30 mouse cellular contexts compared by ENCODE assay signal in the genomic region with DNA sequence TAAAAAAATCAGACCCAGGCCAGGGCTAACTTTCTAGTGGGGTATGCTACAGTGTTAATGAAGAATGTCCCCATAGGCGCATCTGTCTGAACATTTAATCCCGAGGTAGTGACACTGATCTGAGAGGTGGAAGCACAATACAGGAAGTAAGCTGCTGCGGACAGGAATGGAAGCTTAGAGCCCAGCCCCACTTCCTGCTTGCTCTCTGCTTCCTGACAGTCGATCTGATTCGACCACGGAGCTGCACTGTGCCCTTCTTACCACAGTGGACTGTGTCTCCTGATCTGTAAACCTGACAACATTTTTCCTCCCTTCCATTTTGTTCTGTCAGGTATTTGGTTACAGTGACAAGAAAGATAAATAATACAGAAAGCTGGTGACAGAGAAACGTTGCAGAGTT.
DNase-seq lines count a peak whose midpoint lies in the region; ATAC-seq and TF ChIP-seq lines count a peak whose summit lies in the region.
"Had no signal": no experiment of that assay in that cellular context is flagged by ENCODE, and none has a peak within 500 bp of the region (broad histone marks: within the 10 kb centered on the region; RNA-seq: fewer than 3 reads in every experiment).

No protein-coding gene starts in this region.

- H3K27ac ChIP-seq in intestine, embryonic 14.5 days (ENCODE audit: low read depth): no peak overlapping the region
- H3K27ac ChIP-seq in intestine, embryonic 16.5 days (ENCODE audit: low read length): no peak overlapping the region
- H3K27ac ChIP-seq in embryonic facial prominence, embryonic 10.5 days (replicated peaks): no peak overlapping the region
- H3K27ac ChIP-seq in forebrain, embryonic 10.5 days: no peak overlapping the region
- H3K27ac ChIP-seq in cerebellum, adult 2 months (ENCODE audit: insufficient read depth, low read length): no peak overlapping the region
- H3K27ac ChIP-seq: embryonic facial prominence, embryonic 12.5 days; forebrain, embryonic 12.5 days; heart, adult 2 months; heart, embryonic 15.5 days; hindbrain, embryonic 15.5 days; kidney, embryonic 15.5 days; left cerebral cortex, adult 2 months; midbrain, embryonic 10.5 days; stomach, embryonic 15.5 days had no signal

- no peak for TF ChIP-seq POLR2A in cerebellum, adult 2 months (IDR thresholded peaks at IDR 0.05; ENCODE audit: borderline replicate concordance, insufficient read depth, low read length)

- DNase-seq in intestine, embryonic 14.5 days (ENCODE audit: low spot score): peak; percentile 32
- DNase-seq in CD4-positive, CD25-positive, alpha-beta regulatory T cell, adult 2 months (ENCODE audit: low read depth, low spot score): peak; percentile 33
- peak; percentile 54 for DNase-seq in naive thymus-derived CD4-positive, alpha-beta T cell, adult 2 months (ENCODE audit: low read depth)
- no peak for DNase-seq in embryonic facial prominence, embryonic 10.5 days (ENCODE audit: low spot score)
- no peak for DNase-seq in forebrain, embryonic 10.5 days (ENCODE audit: extremely low spot score, low spot score)
- DNase-seq in cerebellum, adult 2 months: no peak
- DNase-seq: adrenal gland, postnatal 14 days; cerebellum, adult 8-10 months; gastrocnemius, postnatal 25 days; heart, adult 2 months; heart, postnatal 36 days; kidney, postnatal 4 days; lung, adult 2 months; right cerebral cortex, adult 18-20 months; right cerebral cortex, postnatal 4 days had no signal

- H3K9me3 ChIP-seq in intestine, embryonic 14.5 days (ENCODE audit: control insufficient read depth, low read length): no peaks in the 10 kb centered on the region
- no peaks in the 10 kb centered on the region for H3K9me3 ChIP-seq in intestine, embryonic 16.5 days (ENCODE audit: control insufficient read depth, low read length)
- H3K9me3 ChIP-seq in embryonic facial prominence, embryonic 10.5 days: no peaks in the 10 kb centered on the region
- H3K9me3 ChIP-seq in forebrain, embryonic 10.5 days: no peaks in the 10 kb centered on the region
- H3K9me3 ChIP-seq: embryonic facial prominence, embryonic 12.5 days; forebrain, embryonic 12.5 days; heart, embryonic 15.5 days; hindbrain, embryonic 15.5 days; kidney, embryonic 15.5 days; midbrain, embryonic 10.5 days; stomach, embryonic 15.5 days had no signal

- no peak overlapping the region for H3K4me2 ChIP-seq in intestine, embryonic 14.5 days (ENCODE audit: low read length)
- H3K4me2 ChIP-seq in intestine, embryonic 16.5 days (ENCODE audit: low read depth, low read length): no peak overlapping the region
- H3K4me2 ChIP-seq: embryonic facial prominence, embryonic 12.5 days; forebrain, embryonic 12.5 days; heart, embryonic 15.5 days; hindbrain, embryonic 15.5 days; kidney, embryonic 15.5 days; liver, embryonic 11.5 days; stomach, embryonic 15.5 days had no signal

- H3K4me3 ChIP-seq in intestine, embryonic 14.5 days (ENCODE audit: low read depth, low read length): no peak overlapping the region
- H3K4me3 ChIP-seq in intestine, embryonic 16.5 days (ENCODE audit: low read length): no peak overlapping the region
- no peak overlapping the region for H3K4me3 ChIP-seq in embryonic facial prominence, embryonic 10.5 days
- no peak overlapping the region for H3K4me3 ChIP-seq in forebrain, embryonic 10.5 days
- H3K4me3 ChIP-seq in cerebellum, adult 2 months (replicated peaks; ENCODE audit: insufficient read depth, low read depth, low read length): no peak overlapping the region
- H3K4me3 ChIP-seq: embryonic facial prominence, embryonic 12.5 days; forebrain, embryonic 12.5 days; heart, adult 2 months; heart, embryonic 15.5 days; hindbrain, embryonic 15.5 days; kidney, embryonic 15.5 days; left cerebral cortex, adult 2 months; midbrain, embryonic 10.5 days; myocyte; stomach, embryonic 15.5 days had no signal

- H3K4me1 ChIP-seq in intestine, embryonic 14.5 days (replicated peaks; ENCODE audit: control insufficient read depth, insufficient read depth, low read length): no peaks in the 10 kb centered on the region
- H3K4me1 ChIP-seq in intestine, embryonic 16.5 days (ENCODE audit: control insufficient read depth, insufficient read depth, low read length): no peaks in the 10 kb centered on the region
- H3K4me1 ChIP-seq in embryonic facial prominence, embryonic 10.5 days: peaks cover 6% of the 10 kb centered on the region; the same call in 1 of the 2 replicates
- H3K4me1 ChIP-seq in forebrain, embryonic 10.5 days: no peaks in the 10 kb centered on the region; the same call in 1 of the 2 replicates
- H3K4me1 ChIP-seq in cerebellum, adult 2 months (ENCODE audit: control insufficient read depth, insufficient read depth, low read length): no peaks in the 10 kb centered on the region
- H3K4me1 ChIP-seq: embryonic facial prominence, embryonic 12.5 days; forebrain, embryonic 12.5 days; heart, embryonic 15.5 days; hindbrain, embryonic 15.5 days; kidney, embryonic 15.5 days; midbrain, embryonic 10.5 days; stomach, embryonic 15.5 days had no signal

- TF ChIP-seq CTCF in cerebellum, adult 2 months (IDR thresholded peaks at IDR 0.05; ENCODE audit: borderline replicate concordance, insufficient read depth, low read depth, low read length): no peak

- no peak for ATAC-seq in intestine, embryonic 14.5 days (replicated peaks; ENCODE audit: low FRiP score, low TSS enrichment, low read depth)
- ATAC-seq in intestine, embryonic 16.5 days: no peak
- peak; percentile 32 to 71; a peak in 2 of 4 replicates for ATAC-seq in hematopoietic stem cell, adult 5-6 weeks (replicated peaks in 1 of 2; ENCODE audit: insufficient read depth in 1 of 2, low FRiP score in 2 of 2, low TSS enrichment in 1 of 2, low read depth in 1 of 2, poor library complexity in 2 of 2, severe bottlenecking in 2 of 2)
- ATAC-seq: activated CD4-positive, CD25-positive, alpha-beta regulatory T cell, adult 4 months; intestine, postnatal 0 days; midbrain, embryonic 16.5 days had no signal

- H3K9ac ChIP-seq in intestine, embryonic 14.5 days (ENCODE audit: low read length): no peak overlapping the region
- H3K9ac ChIP-seq in intestine, embryonic 16.5 days (ENCODE audit: low read depth, low read length): no peak overlapping the region
- H3K9ac ChIP-seq: embryonic facial prominence, embryonic 12.5 days; forebrain, embryonic 12.5 days; heart, embryonic 15.5 days; hindbrain, embryonic 15.5 days; kidney, embryonic 15.5 days; stomach, embryonic 15.5 days had no signal

- H3K36me3 ChIP-seq in intestine, embryonic 14.5 days (ENCODE audit: control insufficient read depth, insufficient read depth, low read length): no peaks in the 10 kb centered on the region
- no peaks in the 10 kb centered on the region for H3K36me3 ChIP-seq in intestine, embryonic 16.5 days (ENCODE audit: control insufficient read depth, insufficient read depth, low read length)
- no peaks in the 10 kb centered on the region for H3K36me3 ChIP-seq in embryonic facial prominence, embryonic 10.5 days (replicated peaks)
- H3K36me3 ChIP-seq in forebrain, embryonic 10.5 days (replicated peaks): no peaks in the 10 kb centered on the region
- H3K36me3 ChIP-seq: embryonic facial prominence, embryonic 12.5 days; forebrain, embryonic 12.5 days; heart, embryonic 15.5 days; hindbrain, embryonic 15.5 days; kidney, embryonic 15.5 days; midbrain, embryonic 10.5 days; stomach, embryonic 15.5 days had no signal

- 54% methylated on average over 7 of the region's 7 CpGs for WGBS in intestine, embryonic 14.5 days
- WGBS in intestine, embryonic 16.5 days: 44% methylated on average over 7 of the region's 7 CpGs
- 63% methylated on average over 7 of the region's 7 CpGs for WGBS in embryonic facial prominence, embryonic 10.5 days
- 78% methylated on average over 7 of the region's 7 CpGs for WGBS in forebrain, embryonic 10.5 days
- 80% methylated on average over 7 of the region's 7 CpGs for WGBS in cerebellum, adult 2 months

- no peaks in the 10 kb centered on the region for H3K27me3 ChIP-seq in intestine, embryonic 14.5 days (replicated peaks; ENCODE audit: control insufficient read depth, insufficient read depth, low read length)
- H3K27me3 ChIP-seq in intestine, embryonic 16.5 days (replicated peaks; ENCODE audit: control insufficient read depth, insufficient read depth, low read length): no peaks in the 10 kb centered on the region
- no peaks in the 10 kb centered on the region for H3K27me3 ChIP-seq in embryonic facial prominence, embryonic 10.5 days (replicated peaks; ENCODE audit: low read depth, poor library complexity, severe bottlenecking)
- H3K27me3 ChIP-seq in forebrain, embryonic 10.5 days (ENCODE audit: poor library complexity, severe bottlenecking): no peaks in the 10 kb centered on the region
- H3K27me3 ChIP-seq in cerebellum, adult 2 months (ENCODE audit: control insufficient read depth, insufficient read depth, low read length): no peaks in the 10 kb centered on the region
- H3K27me3 ChIP-seq: embryonic facial prominence, embryonic 12.5 days; forebrain, embryonic 12.5 days; heart, embryonic 15.5 days; hindbrain, embryonic 15.5 days; kidney, embryonic 15.5 days; stomach, embryonic 15.5 days had no signal

Comparison
In these comparisons a context has a peak if more than half of its experiments do, and no peak if none do; other contexts are left out.
1. ATAC-seq: peak in hematopoietic stem cell, adult 5-6 weeks (2 of 2); none in intestine, embryonic 14.5 days (single experiment) and intestine, embryonic 16.5 days (single experiment).
2. DNase-seq: peak in intestine, embryonic 14.5 days (single experiment), CD4-positive, CD25-positive, alpha-beta regulatory T cell, adult 2 months (single experiment) and naive thymus-derived CD4-positive, alpha-beta T cell, adult 2 months (single experiment); none in embryonic facial prominence, embryonic 10.5 days (single experiment), forebrain, embryonic 10.5 days (single experiment) and cerebellum, adult 2 months (0 of 2).